Mouse (Mus musculus) liver, embryonic 11.5 days (tissue): Measurements from ENCODE around the gene Pi4k2a. TPM values are rescaled to one million over a fixed set of nuclear protein-coding genes. Genes with fewer than 3 reads are reported as not detected.

Source experiments
- ATAC-seq: fragments of 200-750 bp; cut with Nextera tagmentation; replicated peaks from 2 replicates; pipeline ENCODE4 v1.8.0; 2017; ENCODE audit warnings: moderate number of reproducible peaks, mild to moderate bottlenecking, moderate TSS enrichment, moderate library complexity; ENCODE audit not compliant: low FRiP score
- DNase-seq: peaks from one replicate; pipeline ENCODE4 v3.0.0-alpha.2; 2017; ENCODE audit warnings: low spot score
- H3K27ac ChIP-seq: fragments of 300-500 bp; sonication (generic); 2 replicates; pipeline ENCODE4 v1.5.1; 2014; ENCODE audit warnings: mild to moderate bottlenecking, low read depth, low read length, control low read depth
- H3K27me3 ChIP-seq: fragments of 300-500 bp; sonication (generic); replicated peaks from 2 replicates; pipeline ENCODE4 v1.6.1; 2014; ENCODE audit warnings: low read length, mixed read lengths; ENCODE audit not compliant: control insufficient read depth, insufficient read depth
- H3K36me3 ChIP-seq: fragments of 300-500 bp; sonication (generic); 2 replicates; pipeline ENCODE4 v1.6.1; 2014; ENCODE audit warnings: mild to moderate bottlenecking, low read length, moderate library complexity, mixed read lengths; ENCODE audit not compliant: control insufficient read depth, insufficient read depth
- H3K4me1 ChIP-seq: fragments of 300-500 bp; sonication (generic); replicated peaks from 2 replicates; pipeline ENCODE4 v1.6.1; 2014; ENCODE audit warnings: low read length, mixed read lengths; ENCODE audit not compliant: control insufficient read depth, insufficient read depth
- H3K4me2 ChIP-seq: fragments of 300-500 bp; sonication (generic); 2 replicates; pipeline ENCODE4 v1.6.1; 2014; ENCODE audit warnings: mild to moderate bottlenecking, control low read depth, moderate library complexity
- H3K4me3 ChIP-seq: fragments of 300-500 bp; sonication (generic); 2 replicates; pipeline ENCODE4 v1.5.1; 2014; ENCODE audit warnings: low read depth, low read length, control low read depth
- H3K9ac ChIP-seq: fragments of 300-500 bp; sonication (generic); 2 replicates; pipeline ENCODE4 v1.6.1; 2014; ENCODE audit warnings: low read depth, low read length, control low read depth
- H3K9me3 ChIP-seq: fragments of 300-500 bp; sonication (generic); 2 replicates; pipeline ENCODE4 v1.6.1; 2016; ENCODE audit warnings: low read length, inconsistent platforms, mixed read lengths; ENCODE audit not compliant: control insufficient read depth
- WGBS: fragments of 180-500 bp; shearing (Covaris S2); extraction: QIAGEN DNeasy Blood & Tissue Kit; methylation state at CpG from one replicate; pipeline ENCODE4 v1.1.7; 2014; 5-methylcytosine and 5-hydroxymethylcytosine counted together
- polyA plus RNA-seq: library from polyadenylated mRNA; unstranded; fragments of >200 nt; fragmentation: Nextera tagmentation; extraction: Ambion mirVana; gene quantifications from 2 replicates; pipeline ENCODE4 v1.2.1, GENCODE M21; 2014

Gene Pi4k2a
- polyA plus RNA-seq, 1 experiment from 2014 or later = 17.6 TPM

GRCm38 (mm10) chr19:42124684-42125083 is 34.4 kb downstream of the Pi4k2a start:
- H3K27me3 ChIP-seq = no peaks in the 10 kb centered on the region
- H3K36me3 ChIP-seq = peaks cover 12% of the 10 kb centered on the region; the same call in 1 of the 2 replicates
- DNase-seq (no peak), ATAC-seq (no peak)
- H3K9ac ChIP-seq = no peak overlapping the region
- H3K4me1 ChIP-seq = peaks cover 11% of the 10 kb centered on the region
- H3K27ac ChIP-seq = no peak overlapping the region
- no peak overlapping the region for H3K4me2 ChIP-seq
- H3K9me3 ChIP-seq = no peaks in the 10 kb centered on the region
- H3K4me3 ChIP-seq = no peak overlapping the region
- 87% methylated on average over 13 of the region's 13 CpGs for WGBS

- no peaks in the 10 kb centered on the region for H3K27me3 ChIP-seq
- peaks cover 10% of the 10 kb centered on the region; the same call in 1 of the 2 replicates for H3K36me3 ChIP-seq
- ATAC-seq = no peak
- DNase-seq = no peak
- H3K4me2 ChIP-seq = no peak overlapping the region
- H3K4me3 ChIP-seq = no peak overlapping the region
- 69% methylated on average over 11 of the region's 11 CpGs for WGBS
- H3K27ac ChIP-seq = no peak overlapping the region
- H3K9me3 ChIP-seq = no peaks in the 10 kb centered on the region
- H3K9ac ChIP-seq = no peak overlapping the region
- H3K4me1 ChIP-seq = peaks cover 12% of the 10 kb centered on the region
Measured at GRCm38 (mm10) chr19:42125501-42126218, 35.4 kb downstream of the Pi4k2a start.

- Histone ChIP-seq H3K4me2 (no peak overlapping the region), H3K36me3 (peaks cover 8% of the 10 kb centered on the region; the same call in 1 of the 2 replicates), H3K4me1 (peaks cover 12% of the 10 kb centered on the region), H3K9ac (0 out of 2 replicates have a peak overlapping the region, but pooled peaks have one; percentile 3), H3K27ac (no peak overlapping the region), H3K9me3 (no peaks in the 10 kb centered on the region), H3K4me3 (no peak overlapping the region), H3K27me3 (no peaks in the 10 kb centered on the region)
- WGBS = 88% methylated on average over 6 of the region's 6 CpGs
- ATAC-seq (no peak), DNase-seq (no peak)
Measured at GRCm38 (mm10) chr19:42126219-42126605, 35.9 kb downstream of the Pi4k2a start.

DNA sequence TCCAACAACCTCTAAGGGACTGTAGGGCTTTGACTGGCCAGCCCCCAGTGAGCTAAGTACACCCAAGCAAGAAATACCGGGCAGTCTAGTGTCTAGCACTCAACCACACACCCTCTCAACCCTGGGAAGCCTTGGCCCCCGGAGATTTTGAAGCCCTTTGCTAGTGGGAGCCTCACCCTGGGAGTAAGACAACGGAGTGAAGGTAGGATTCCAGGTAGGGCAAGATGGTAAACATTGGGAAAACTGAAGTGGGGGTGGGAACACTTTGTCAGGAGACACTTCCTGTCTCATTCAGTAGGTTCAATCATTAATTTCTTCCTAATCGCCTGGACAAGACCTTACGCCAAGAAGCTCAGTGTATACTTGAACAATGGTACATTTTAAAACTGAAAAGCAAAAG is 36.8 kb downstream of the Pi4k2a start:
- Histone ChIP-seq H3K4me2 (no peak overlapping the region), H3K36me3 (peaks cover 4% of the 10 kb centered on the region; the same call in 1 of the 2 replicates), H3K9me3 (no peaks in the 10 kb centered on the region), H3K27me3 (no peaks in the 10 kb centered on the region), H3K9ac (no peak overlapping the region), H3K4me1 (peaks cover 12% of the 10 kb centered on the region), H3K27ac (no peak overlapping the region), H3K4me3 (no peak overlapping the region)
- DNase-seq = no peak
- whole genome bisulfite sequencing = 85% methylated on average over 5 of the region's 5 CpGs
- ATAC-seq = no peak

DNA sequence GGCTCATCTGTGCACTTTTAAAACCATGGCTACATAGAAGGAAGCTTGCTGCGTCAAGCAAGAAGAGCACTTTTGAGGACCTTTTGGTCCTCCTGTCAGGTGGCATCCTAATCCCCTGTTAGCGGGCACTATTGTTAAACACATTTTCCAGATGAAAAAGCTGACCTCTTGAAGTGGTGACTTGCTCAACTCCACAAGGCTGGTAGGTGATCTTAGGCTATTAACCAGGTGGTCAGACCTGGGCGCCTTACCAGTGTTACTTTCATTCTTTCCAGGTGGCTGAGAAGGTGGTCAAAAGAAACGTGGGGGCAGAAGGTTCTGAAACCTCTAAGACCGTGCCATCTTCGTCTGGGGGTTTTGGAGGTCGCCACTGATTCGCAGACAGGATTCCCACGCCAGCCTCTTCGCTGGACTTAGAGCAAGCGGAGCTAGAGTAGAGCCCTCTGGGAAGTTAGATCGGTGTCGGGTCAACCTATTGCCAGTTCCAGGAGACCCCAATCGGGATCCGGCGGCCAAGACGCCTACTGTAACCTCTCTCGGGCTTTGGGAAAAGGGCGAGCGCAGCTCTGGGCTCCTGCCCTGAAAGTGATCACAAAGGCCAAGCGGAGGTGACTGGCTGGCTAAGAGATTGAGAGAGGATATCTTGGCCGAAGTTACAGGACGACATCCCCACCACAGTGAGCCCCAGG is 37.9 kb downstream of the Pi4k2a start:
- H3K27me3 ChIP-seq = no peaks in the 10 kb centered on the region
- H3K27ac ChIP-seq = peak overlapping the region; percentile 53; the same call in 1 of the 2 replicates
- peaks cover 12% of the 10 kb centered on the region for H3K4me1 ChIP-seq
- H3K36me3 ChIP-seq = peaks cover 4% of the 10 kb centered on the region; the same call in 1 of the 2 replicates
- peak overlapping the region; percentile 69 for H3K4me3 ChIP-seq
- ATAC-seq (no peak; the same call in 1 of the 2 replicates), DNase-seq (no peak)
- H3K9me3 ChIP-seq = no peaks in the 10 kb centered on the region
- H3K4me2 ChIP-seq = peak overlapping the region; percentile 96
- 7% methylated on average over 23 of the region's 23 CpGs for WGBS
- peak overlapping the region; percentile 77 for H3K9ac ChIP-seq

- Histone ChIP-seq H3K4me3 (peak within 1 kb of the TSS; percentile 69), H3K9me3 (no peaks in the 10 kb centered on the region), H3K27ac (peak within 1 kb of the TSS; percentile 53; the same call in 1 of the 2 replicates), H3K4me2 (peak within 1 kb of the TSS; percentile 96), H3K36me3 (no peaks in the 10 kb centered on the region), H3K4me1 (peaks cover 12% of the 10 kb centered on the region), H3K27me3 (no peaks in the 10 kb centered on the region), H3K9ac (peak within 1 kb of the TSS; percentile 77)
- under 1% methylated on average over 54 of the region's 54 CpGs for WGBS
- DNase-seq = peak; percentile 97
- peak; percentile 98 for ATAC-seq
Measured at GRCm38 (mm10) chr19:42128787-42129508, 38.7 kb downstream of the Pi4k2a start, which contains the start of gene Avpi1. Avpi1 (minus strand) TSS chr19:42129059.

- 38% methylated on average over 14 of the region's 14 CpGs for WGBS
- peak overlapping the region; percentile 3; the same call in 1 of the 2 replicates for H3K27ac ChIP-seq
- no peaks in the 10 kb centered on the region for H3K36me3 ChIP-seq
- no peaks in the 10 kb centered on the region for H3K27me3 ChIP-seq
- H3K9ac ChIP-seq = peak overlapping the region; percentile 46; the same call in 1 of the 2 replicates
- peaks cover 17% of the 10 kb centered on the region for H3K4me1 ChIP-seq
- peak overlapping the region; percentile 96 for H3K4me2 ChIP-seq
- H3K9me3 ChIP-seq = no peaks in the 10 kb centered on the region
- H3K4me3 ChIP-seq = peak overlapping the region; percentile 69
- ATAC-seq = no peak; the same call in 1 of the 2 replicates
- DNase-seq = no peak
Measured at GRCm38 (mm10) chr19:42129509-42130293, 39.4 kb downstream of the Pi4k2a start.

GRCm38 (mm10) chr19:42130294-42130606 is 40.0 kb downstream of the Pi4k2a start:
- 0 out of 2 replicates have a peak overlapping the region, but pooled peaks have one; percentile 3 for H3K27ac ChIP-seq
- H3K4me2 ChIP-seq = no peak overlapping the region
- ATAC-seq = no peak
- H3K9ac ChIP-seq = no peak overlapping the region
- peaks cover 22% of the 10 kb centered on the region for H3K4me1 ChIP-seq
- H3K9me3 ChIP-seq = no peaks in the 10 kb centered on the region
- H3K27me3 ChIP-seq = no peaks in the 10 kb centered on the region
- WGBS = 84% methylated on average over 3 of the region's 3 CpGs
- no peak for DNase-seq
- H3K36me3 ChIP-seq = no peaks in the 10 kb centered on the region
- H3K4me3 ChIP-seq = no peak overlapping the region
